Mouse (Mus musculus) lung, postnatal 0 days (tissue): ENCODE data around the gene Cldn9.

Experiments used
- CTCF ChIP-seq: IDR thresholded peaks from 2 replicates; pipeline ENCODE4 v1.5.1; 2016; ENCODE audit warnings: antibody characterized with exemption, mild to moderate bottlenecking
- EP300 ChIP-seq: IDR thresholded peaks from 2 replicates; pipeline ENCODE4 v1.6.1; 2016; ENCODE audit warnings: antibody characterized with exemption, mild to moderate bottlenecking, control low read depth

DNA sequence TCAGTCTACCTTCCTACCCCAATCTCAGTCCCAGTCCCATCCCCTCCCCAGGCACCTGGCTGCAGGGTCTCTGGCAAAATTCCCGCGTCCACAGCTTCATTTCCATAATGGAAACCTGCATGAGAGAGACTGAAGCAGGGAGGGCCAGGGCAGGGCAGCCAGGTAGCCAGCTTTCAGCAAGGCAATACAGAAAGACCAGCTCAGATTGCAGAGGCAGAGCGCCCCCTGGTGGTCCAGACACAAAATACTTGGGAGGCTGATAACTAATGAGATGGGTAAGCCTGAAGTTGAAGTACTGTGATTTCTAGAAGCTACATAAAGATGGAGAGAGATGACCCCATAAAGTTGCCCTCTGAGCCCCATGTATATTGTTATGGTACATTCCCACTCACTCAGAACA lies 22.4 kb upstream of the Cldn9 start:
- TF ChIP-seq CTCF (peak; percentile 90), EP300 (no peak)
